Mouse (Mus musculus) liver, postnatal 0 days (tissue): Measurements from ENCODE around the gene Rab26.

Experiments used
- CTCF ChIP-seq: sonication (generic); IDR thresholded peaks from 2 replicates; pipeline ENCODE4 v1.5.1; 2016; ENCODE audit warnings: antibody characterized with exemption, low read depth
- EP300 ChIP-seq: IDR thresholded peaks from 2 replicates; pipeline ENCODE4 v1.6.1; 2016; ENCODE audit warnings: antibody characterized with exemption, low read depth, mild to moderate bottlenecking

DNA sequence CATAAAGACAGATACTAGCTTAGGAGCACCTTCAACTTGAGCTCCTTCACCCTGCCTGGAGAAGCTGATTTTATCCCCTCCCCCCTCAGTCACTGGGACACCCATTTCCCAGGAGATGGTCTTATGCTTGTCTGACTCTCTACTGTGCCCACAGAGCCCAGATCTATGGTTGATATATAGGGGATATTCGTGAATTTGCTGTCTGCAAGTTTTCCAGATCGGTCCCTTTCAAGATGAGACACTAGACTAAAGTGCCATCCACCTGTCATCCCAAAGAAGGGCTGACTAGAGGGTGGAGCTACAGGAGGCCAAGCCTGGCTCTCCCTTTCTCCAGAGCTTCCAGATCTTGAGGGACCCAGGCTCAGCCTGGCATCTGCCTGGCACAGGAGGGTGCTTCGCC, 2.9 kb downstream of the Rab26 start:
- TF ChIP-seq CTCF: no peak
- no peak for TF ChIP-seq EP300
